Mouse (Mus musculus) lung, adult 2 months (tissue): ENCODE results near the gene Sardh.

Source experiments
- CTCF ChIP-seq: fragments of 200-500 bp; IDR thresholded peaks from 2 replicates; pipeline ENCODE4 v1.5.1; 2011; ENCODE audit warnings: mild to moderate bottlenecking, low read length, control low read depth; ENCODE audit not compliant: insufficient read depth
- POLR2A ChIP-seq: fragments of 200-500 bp; IDR thresholded peaks from 2 replicates; pipeline ENCODE4 v1.6.1; 2011; ENCODE audit warnings: low read depth, mild to moderate bottlenecking, control low read depth, low read length, borderline replicate concordance; ENCODE audit errors: extremely low read depth

DNA sequence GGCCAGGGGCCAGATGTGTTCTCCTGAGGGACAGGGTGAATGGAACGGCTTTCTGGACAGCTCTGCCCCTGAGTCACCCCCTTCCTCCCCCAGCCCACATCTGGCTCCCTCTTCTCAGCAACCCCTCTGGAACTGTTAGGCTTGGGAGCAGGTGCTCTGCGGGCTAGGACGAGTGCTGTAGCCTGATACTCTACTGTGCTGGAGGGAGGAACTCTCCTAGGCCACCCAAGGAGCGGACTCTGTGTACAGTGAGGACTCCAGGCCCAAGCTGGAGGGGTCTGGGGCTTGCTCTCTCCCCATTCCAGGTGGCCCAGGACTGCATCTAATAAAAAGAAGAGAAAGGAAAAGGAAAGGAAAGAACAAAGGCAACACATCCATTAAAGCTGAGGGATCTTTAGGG is 58.1 kb downstream of the Sardh start:
- TF ChIP-seq CTCF (no peak), POLR2A (no peak)
